Mouse (Mus musculus): ENCODE results near the gene Oprm1.

Gene Oprm1

GRCm38 (mm10) chr10:6979789-6980188, 221.5 kb downstream of the Oprm1 start:
- WGBS = 19% methylated on average over 8 of the region's 8 CpGs

- 3% methylated on average over 6 of the region's 6 CpGs for WGBS
These were observed 221.9 kb downstream of the Oprm1 start for GRCm38 (mm10) chr10:6980236-6980635.

- 77% methylated on average over 2 of the region's 2 CpGs for WGBS
These were observed 224.4 kb downstream of the Oprm1 start for GRCm38 (mm10) chr10:6982751-6983151.

- 95% methylated on average over 2 of the region's 2 CpGs for WGBS
These were observed 225.1 kb downstream of the Oprm1 start for GRCm38 (mm10) chr10:6983431-6983830.

- 80% methylated on average over 4 of the region's 4 CpGs for WGBS
These were observed 227.9 kb downstream of the Oprm1 start for GRCm38 (mm10) chr10:6986246-6986645.

GRCm38 (mm10) chr10:6987399-6988098, 229.2 kb downstream of the Oprm1 start:
- 82% methylated on average over 4 of the region's 4 CpGs for WGBS

GRCm38 (mm10) chr10:6988555-6988954, 230.2 kb downstream of the Oprm1 start:
- 84% methylated on average over 1 of the region's 1 CpGs for WGBS

- WGBS = 93% methylated on average over 3 of the region's 3 CpGs
These were observed 238.6 kb downstream of the Oprm1 start for GRCm38 (mm10) chr10:6996895-6997294.

- WGBS = 84% methylated on average over 4 of the region's 4 CpGs
These were observed 240.4 kb downstream of the Oprm1 start for GRCm38 (mm10) chr10:6998576-6999250.

GRCm38 (mm10) chr10:6999355-6999754, 241.0 kb downstream of the Oprm1 start:
- 84% methylated on average over 3 of the region's 3 CpGs for WGBS

- 42% methylated on average over 5 of the region's 5 CpGs for WGBS
These were observed 246.8 kb downstream of the Oprm1 start for GRCm38 (mm10) chr10:7004980-7005538.

- WGBS = 80% methylated on average over 8 of the region's 8 CpGs
These were observed 252.2 kb downstream of the Oprm1 start for GRCm38 (mm10) chr10:7010543-7010942.

GRCm38 (mm10) chr10:7015199-7015598, 256.9 kb downstream of the Oprm1 start:
- WGBS = 67% methylated on average over 1 of the region's 1 CpGs

GRCm38 (mm10) chr10:7019781-7020386, 261.6 kb downstream of the Oprm1 start:
- 49% methylated on average over 7 of the region's 7 CpGs for WGBS

- 66% methylated on average over 9 of the region's 9 CpGs for WGBS
These were observed 262.2 kb downstream of the Oprm1 start for GRCm38 (mm10) chr10:7020551-7020950.

- 63% methylated on average over 1 of the region's 1 CpGs for WGBS
These were observed 266.7 kb downstream of the Oprm1 start for GRCm38 (mm10) chr10:7025028-7025427.

GRCm38 (mm10) chr10:7033459-7033858, 275.2 kb downstream of the Oprm1 start:
- 92% methylated on average over 2 of the region's 2 CpGs for WGBS

- 77% methylated on average over 12 of the region's 12 CpGs for WGBS
These were observed 277.2 kb downstream of the Oprm1 start for GRCm38 (mm10) chr10:7035547-7035946.

GRCm38 (mm10) chr10:7037194-7037593, 278.9 kb downstream of the Oprm1 start:
- WGBS = 89% methylated on average over 5 of the region's 5 CpGs

- 90% methylated on average over 5 of the region's 5 CpGs for WGBS
These were observed 285.6 kb downstream of the Oprm1 start for GRCm38 (mm10) chr10:7043896-7044295.

GRCm38 (mm10) chr10:7047288-7047918, 289.1 kb downstream of the Oprm1 start:
- WGBS = 40% methylated on average over 10 of the region's 10 CpGs

- 53% methylated on average over 2 of the region's 2 CpGs for WGBS
These were observed 289.6 kb downstream of the Oprm1 start for GRCm38 (mm10) chr10:7047919-7048291.
